Mouse (Mus musculus) liver, postnatal 0 days (tissue): ENCODE data around the gene Bsg.
"Not testable (repeated sequence)": the region's sequence is repeated elsewhere in the genome, so short reads cannot be mapped to it uniquely, and the experiment has no call there.

Source experiments
- CTCF ChIP-seq: sonication (generic); IDR thresholded peaks from 2 replicates; pipeline ENCODE4 v1.5.1; 2016; ENCODE audit warnings: antibody characterized with exemption, low read depth
- EP300 ChIP-seq: IDR thresholded peaks from 2 replicates; pipeline ENCODE4 v1.6.1; 2016; ENCODE audit warnings: antibody characterized with exemption, low read depth, mild to moderate bottlenecking

DNA sequence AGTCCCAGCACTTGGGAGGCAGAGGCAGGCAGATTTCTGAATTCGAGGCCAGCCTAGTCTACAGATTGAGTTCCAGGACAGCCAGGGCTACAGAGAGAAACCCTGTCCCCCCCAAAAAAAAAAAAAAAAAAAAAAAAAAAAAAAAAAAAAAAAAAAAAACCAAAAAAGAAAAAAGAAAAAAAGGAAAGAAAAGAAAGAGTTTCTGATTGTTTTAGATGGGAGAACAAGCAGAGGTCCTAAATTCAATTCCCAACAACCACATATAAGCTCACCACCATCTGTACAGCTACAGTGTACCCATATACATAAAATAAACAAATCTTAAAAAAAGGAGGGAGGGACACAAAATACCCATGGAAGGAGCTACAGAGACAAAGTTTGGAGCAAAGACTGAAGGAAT lies 55.4 kb downstream of the Bsg start:
- TF ChIP-seq EP300, CTCF: not testable (repeated sequence)
